Mouse (Mus musculus) kidney, adult 2 months (tissue): ENCODE data around the gene Ankrd52.

Source experiments
- CTCF ChIP-seq: fragments of 200-500 bp; conservative IDR thresholded peaks from 2 replicates; pipeline ENCODE4 v1.5.1; 2011; ENCODE audit warnings: low read depth, mild to moderate bottlenecking, control low read depth, low read length, moderate library complexity, mixed read lengths; ENCODE audit not compliant: insufficient read depth, insufficient read length
- POLR2A ChIP-seq: fragments of 200-500 bp; IDR thresholded peaks from one replicate; pipeline ENCODE4 v1.6.1; 2011; ENCODE audit warnings: low read depth, low read length, control low read depth

GRCm38 (mm10) chr10:128362568-128362967, 14.3 kb upstream of the Ankrd52 start:
- TF ChIP-seq POLR2A (no peak), CTCF (peak; percentile 40)
